7 mouse cellular contexts compared by ENCODE assay signal in genomic region chr1:191717601-191718498, GRCm38 (mm10). TPM values are rescaled to one million over a fixed set of nuclear protein-coding genes. Genes with fewer than 3 reads are reported as not detected.
DNase-seq lines count a peak whose midpoint lies in the region; ATAC-seq and TF ChIP-seq lines count a peak whose summit lies in the region.

Gene Lpgat1 (plus strand): TSS chr1:191717834.

- peak within 1 kb of the TSS; percentile 96 for H3K4me3 ChIP-seq in embryonic facial prominence, embryonic 11.5 days (ENCODE audit: low read depth, low read length)
- peak within 1 kb of the TSS; percentile 83 for H3K4me3 ChIP-seq in heart, adult 2 months
- peak within 1 kb of the TSS; percentile 90 for H3K4me3 ChIP-seq in kidney, adult 2 months (ENCODE audit: insufficient read depth, low read depth, low read length)
- peak within 1 kb of the TSS; percentile 93 for H3K4me3 ChIP-seq in limb, embryonic 13.5 days
- H3K4me3 ChIP-seq in midbrain, embryonic 14.5 days (replicated peaks; ENCODE audit: low read depth, low read length), result peak within 1 kb of the TSS; percentile 91

- H3K27me3 ChIP-seq in embryonic facial prominence, embryonic 11.5 days (ENCODE audit: control insufficient read depth, insufficient read depth, low read length), result no peaks in the 10 kb centered on the region
- no peaks in the 10 kb centered on the region for H3K27me3 ChIP-seq in heart, adult 2 months (ENCODE audit: control insufficient read depth, insufficient read depth, low read length)
- H3K27me3 ChIP-seq in kidney, adult 2 months (replicated peaks; ENCODE audit: control insufficient read depth, insufficient read depth, low read length), result no peaks in the 10 kb centered on the region
- no peaks in the 10 kb centered on the region for H3K27me3 ChIP-seq in limb, embryonic 13.5 days
- no peaks in the 10 kb centered on the region for H3K27me3 ChIP-seq in midbrain, embryonic 14.5 days (ENCODE audit: control insufficient read depth, insufficient read depth, low read length)

- H3K36me3 ChIP-seq in embryonic facial prominence, embryonic 11.5 days (replicated peaks; ENCODE audit: control insufficient read depth, insufficient read depth, low read depth, low read length), result no peaks in the 10 kb centered on the region
- peaks cover 5% of the 10 kb centered on the region for H3K36me3 ChIP-seq in heart, adult 2 months (ENCODE audit: control insufficient read depth, insufficient read depth, low read length)
- no peaks in the 10 kb centered on the region; the same call in 1 of the 2 replicates for H3K36me3 ChIP-seq in kidney, adult 2 months (ENCODE audit: control insufficient read depth, insufficient read depth, low read length)
- H3K36me3 ChIP-seq in limb, embryonic 13.5 days, result peaks cover 8% of the 10 kb centered on the region
- peaks cover 3% of the 10 kb centered on the region; the same call in 1 of the 2 replicates for H3K36me3 ChIP-seq in midbrain, embryonic 14.5 days (ENCODE audit: control insufficient read depth, insufficient read depth, low read length)

- no peaks in the 10 kb centered on the region for H3K9me3 ChIP-seq in embryonic facial prominence, embryonic 11.5 days (replicated peaks; ENCODE audit: control insufficient read depth, low read length)
- no peaks in the 10 kb centered on the region for H3K9me3 ChIP-seq in limb, embryonic 13.5 days
- H3K9me3 ChIP-seq in midbrain, embryonic 14.5 days (ENCODE audit: control insufficient read depth, low read length), result no peaks in the 10 kb centered on the region

- no peaks in the 10 kb centered on the region; the same call in 1 of the 2 replicates for H3K79me2 ChIP-seq in heart, adult 2 months (replicated peaks; ENCODE audit: control insufficient read depth, insufficient read depth, low read length)

- TF ChIP-seq POLR2A in heart, adult 2 months (IDR thresholded peaks at IDR 0.05; ENCODE audit: insufficient read depth, low read depth, low read length), result no peak
- no peak for TF ChIP-seq POLR2A in kidney, adult 2 months (IDR thresholded peaks at IDR 0.05; ENCODE audit: low read depth, low read length)

- peak within 1 kb of the TSS; percentile 89 for H3K27ac ChIP-seq in embryonic facial prominence, embryonic 11.5 days (replicated peaks; ENCODE audit: low read depth, low read length)
- peak within 1 kb of the TSS; percentile 89 for H3K27ac ChIP-seq in heart, adult 2 months
- peak within 1 kb of the TSS; percentile 97 for H3K27ac ChIP-seq in kidney, adult 2 months (ENCODE audit: insufficient read depth, low read depth, low read length)
- peak within 1 kb of the TSS; percentile 96 for H3K27ac ChIP-seq in limb, embryonic 13.5 days
- peak within 1 kb of the TSS; percentile 95 for H3K27ac ChIP-seq in midbrain, embryonic 14.5 days (replicated peaks; ENCODE audit: low read depth, low read length)

- TF ChIP-seq EP300 in heart, adult 2 months (IDR thresholded peaks at IDR 0.05; ENCODE audit: insufficient read depth, low read depth, low read length), result no peak

- no peaks in the 10 kb centered on the region for H3K4me1 ChIP-seq in embryonic facial prominence, embryonic 11.5 days (ENCODE audit: control insufficient read depth, insufficient read depth, low read length)
- peaks cover 1% of the 10 kb centered on the region; the same call in 1 of the 2 replicates for H3K4me1 ChIP-seq in heart, adult 2 months (ENCODE audit: control insufficient read depth, insufficient read depth, low read length)
- H3K4me1 ChIP-seq in kidney, adult 2 months (ENCODE audit: control insufficient read depth, insufficient read depth, low read length), result peaks cover 9% of the 10 kb centered on the region; the same call in 1 of the 2 replicates
- H3K4me1 ChIP-seq in limb, embryonic 13.5 days, result peaks cover 26% of the 10 kb centered on the region
- H3K4me1 ChIP-seq in midbrain, embryonic 14.5 days (ENCODE audit: control insufficient read depth, insufficient read depth, low read length), result peaks cover 26% of the 10 kb centered on the region

- peak within 1 kb of the TSS; percentile 85 for H3K4me2 ChIP-seq in embryonic facial prominence, embryonic 11.5 days (ENCODE audit: low read depth, low read length)
- H3K4me2 ChIP-seq in limb, embryonic 13.5 days (replicated peaks), result peak within 1 kb of the TSS; percentile 80
- peak within 1 kb of the TSS; percentile 69 for H3K4me2 ChIP-seq in midbrain, embryonic 14.5 days (ENCODE audit: low read length)

- intact Hi-C loops in heart, adult 2 months (cut with DNase I), result loop anchor here (2.0 to 10.0 kb wide), 5 partner anchors 96 to 401 kb away; partner anchors contain the start of genes Dtl, Ints7, Nek2 and Nenf

- DNase-seq in adrenal gland, postnatal 14 days, result peak; percentile 93
- DNase-seq in embryonic facial prominence, embryonic 11.5 days (ENCODE audit: low spot score), result peak; percentile 75
- DNase-seq in heart, adult 2 months, result peak; percentile 90 to 92
- peak; percentile 93 for DNase-seq in kidney, adult 2 months
- peak; percentile 83 for DNase-seq in midbrain, embryonic 14.5 days
- DNase-seq in spleen, adult 18-20 months, result peak; percentile 82 to 85

- WGBS in embryonic facial prominence, embryonic 11.5 days, result under 1% methylated on average over 49 of the region's 113 CpGs
- WGBS in heart, adult 2 months, result under 1% methylated on average over 95 of the region's 113 CpGs
- under 1% methylated on average over 74 of the region's 113 CpGs for WGBS in kidney, adult 2 months
- WGBS in limb, embryonic 13.5 days, result under 1% methylated on average over 73 of the region's 113 CpGs
- under 1% methylated on average over 82 of the region's 113 CpGs for WGBS in midbrain, embryonic 14.5 days

- peak within 1 kb of the TSS; percentile 96 for H3K9ac ChIP-seq in embryonic facial prominence, embryonic 11.5 days (replicated peaks; ENCODE audit: low read length)
- peak within 1 kb of the TSS; percentile 97 for H3K9ac ChIP-seq in heart, adult 2 months (ENCODE audit: low read depth, low read length)
- H3K9ac ChIP-seq in limb, embryonic 13.5 days, result peak within 1 kb of the TSS; percentile 95
- peak within 1 kb of the TSS; percentile 98 for H3K9ac ChIP-seq in midbrain, embryonic 14.5 days (replicated peaks; ENCODE audit: low read length)

- TF ChIP-seq CTCF in heart, adult 2 months (IDR thresholded peaks at IDR 0.05), result peak; percentile 44
- no peak for TF ChIP-seq CTCF in kidney, adult 2 months (conservative IDR thresholded peaks at IDR 0.05; ENCODE audit: insufficient read depth, insufficient read length, low read depth, low read length)

- ATAC-seq in embryonic facial prominence, embryonic 11.5 days (replicated peaks; ENCODE audit: insufficient number of reproducible peaks, low FRiP score, low TSS enrichment, low read depth), result peak; percentile 87
- ATAC-seq in limb, embryonic 13.5 days (ENCODE audit: low FRiP score, low read depth), result peak; percentile 84
- peak; percentile 82 for ATAC-seq in midbrain, embryonic 14.5 days (ENCODE audit: low FRiP score, low TSS enrichment)

RNA-seq across cellular contexts. Expression of gene Lpgat1, which starts in this region (rescaled TPM):
- 59.3 and 59.7 TPM in 2 replicates for total RNA-seq in adrenal gland, postnatal 14 days (2021)
- polyA plus RNA-seq in embryonic facial prominence, embryonic 11.5 days (2014; fragmentation: Nextera tagmentation; extraction: Ambion mirVana), result 34.1 and 34.9 TPM in 2 replicates
- total RNA-seq in heart, adult 2 months (2021), result 100 to 1,000 TPM in 1 of 2 experiments, 10 to 100 TPM in 1; 99.1 to 119 TPM
- 16.8 and 30.0 TPM in 2 replicates for polyA plus RNA-seq in heart, adult 2 months (2012; rRNA removed)
- 17.6 and 20.8 TPM in 2 replicates for polyA plus RNA-seq in kidney, adult 2 months (2012; rRNA removed)
- polyA plus RNA-seq in limb, embryonic 13.5 days (2015; fragmentation: Nextera tagmentation; extraction: Ambion mirVana), result 25.4 and 26.5 TPM in 2 replicates
- 51.6 and 55.8 TPM in 2 replicates for polyA plus RNA-seq in midbrain, embryonic 14.5 days (2014; fragmentation: Nextera tagmentation; extraction: Ambion mirVana)

Comparison
In these comparisons a context has a peak if more than half of its experiments do, and no peak if none do; other contexts are left out.
1. Peak in every context shown above with its lines: DNase-seq, ATAC-seq, H3K4me3 ChIP-seq and H3K27ac ChIP-seq.